Mouse (Mus musculus) cerebellum, postnatal 10 days (tissue): ENCODE results near the gene Gpatch4.

ENCODE experiments used
- DNase-seq, 2 experiments: peaks; one replicate each; pipeline ENCODE4 v3.0.0; 2021; ENCODE audit warnings: mixed read lengths in 2 of 2

The Gpatch4 gene

GRCm38 (mm10) chr3:88033506-88033905 lies 9.4 kb upstream of the Gpatch4 start:
- no peak for DNase-seq

GRCm38 (mm10) chr3:88035561-88036293 lies 7.2 kb upstream of the Gpatch4 start:
- DNase-seq: no peak

- no peak for DNase-seq
Measured at GRCm38 (mm10) chr3:88049532-88049931, 6.6 kb downstream of the Gpatch4 start.

- no peak for DNase-seq
Measured at GRCm38 (mm10) chr3:88057030-88057429, 14.1 kb downstream of the Gpatch4 start.

- peak; percentile 90 to 94 for DNase-seq
Measured at GRCm38 (mm10) chr3:88057902-88058696, 15.2 kb downstream of the Gpatch4 start, which contains the start of gene Naxe. Gene Naxe, minus strand, starts transcription at chr3:88058495.

- DNase-seq: peak in 1 of 2 experiments; percentile 23
Measured at GRCm38 (mm10) chr3:88068386-88068785, 25.5 kb downstream of the Gpatch4 start.

- peak; percentile 94 to 96 for DNase-seq
Measured at GRCm38 (mm10) chr3:88071783-88072182, 28.9 kb downstream of the Gpatch4 start.

GRCm38 (mm10) chr3:88073631-88074030 lies 30.7 kb downstream of the Gpatch4 start:
- peak; percentile 52 to 70 for DNase-seq

- DNase-seq: peak; percentile 64 to 77
Measured at GRCm38 (mm10) chr3:88074351-88074750, 31.4 kb downstream of the Gpatch4 start.

- peak; percentile 54 to 59 for DNase-seq
Measured at GRCm38 (mm10) chr3:88074766-88075165, 31.9 kb downstream of the Gpatch4 start.

GRCm38 (mm10) chr3:88077441-88077840 lies 34.5 kb downstream of the Gpatch4 start:
- no peak for DNase-seq

- DNase-seq: no peak
Measured at GRCm38 (mm10) chr3:88078204-88078603, 35.3 kb downstream of the Gpatch4 start, which contains the start of gene Ttc24. Gene Ttc24, minus strand, starts transcription at chr3:88078304.

- DNase-seq: peak; percentile 94 to 96
Measured at GRCm38 (mm10) chr3:88081345-88082223, 38.7 kb downstream of the Gpatch4 start, which contains the start of gene Iqgap3. Gene Iqgap3, plus strand, starts transcription at chr3:88081971.

- no peak for DNase-seq
Measured at GRCm38 (mm10) chr3:88082224-88082618, 39.3 kb downstream of the Gpatch4 start.

GRCm38 (mm10) chr3:88082663-88083062 lies 39.8 kb downstream of the Gpatch4 start:
- no peak for DNase-seq

GRCm38 (mm10) chr3:88084001-88084400 lies 41.1 kb downstream of the Gpatch4 start:
- DNase-seq: no peak

GRCm38 (mm10) chr3:88085459-88085858 lies 42.6 kb downstream of the Gpatch4 start:
- DNase-seq: no peak

- DNase-seq: peak; percentile 59 to 75
Measured at GRCm38 (mm10) chr3:88087688-88088087, 44.8 kb downstream of the Gpatch4 start.

- DNase-seq: no peak
Measured at GRCm38 (mm10) chr3:88090106-88090505, 47.2 kb downstream of the Gpatch4 start.

GRCm38 (mm10) chr3:88090616-88091015 lies 47.7 kb downstream of the Gpatch4 start:
- DNase-seq: peak in 1 of 2 experiments; percentile 26

- DNase-seq: no peak
Measured at GRCm38 (mm10) chr3:88094126-88094525, 51.2 kb downstream of the Gpatch4 start.

- no peak for DNase-seq
Measured at GRCm38 (mm10) chr3:88097666-88098065, 54.8 kb downstream of the Gpatch4 start.

- peak; percentile 52 to 54 for DNase-seq
Measured at GRCm38 (mm10) chr3:88100251-88100650, 57.3 kb downstream of the Gpatch4 start.
